Mouse (Mus musculus): ENCODE measurements around the gene Hmgn2. TPM values are rescaled to one million over a fixed set of nuclear protein-coding genes. Genes with fewer than 3 reads are reported as not detected.

The Hmgn2 gene
- polyA plus RNA-seq (2021; fragmentation: Nextera tagmentation), result 235 and 280 TPM in 2 replicates
- long read RNA-seq, experiment 1, transcript Hmgn2-203 (6 exons, 1,265 nt), result major isoform, 187 of 244 reads
- long read RNA-seq, experiment 1, transcript Hmgn2-204 (6 exons, 973 nt), result minor isoform, 9 of 244 reads
- long read RNA-seq, experiment 1, transcript Hmgn2-205 (6 exons, 432 nt), result minor isoform, 9 of 244 reads
- long read RNA-seq, experiment 1, transcript Hmgn2-210 (5 exons, 630 nt), result minor isoform, 22 of 244 reads
- long read RNA-seq, experiment 1, partial matches to known transcripts, result 6 of 244 reads
- long read RNA-seq, experiment 1, other reads (novel, unspliced or antisense), result 7 of 244 reads
- long read RNA-seq, experiment 2, transcript Hmgn2-203 (6 exons, 1,265 nt), result major isoform, 292 of 387 reads
- long read RNA-seq, experiment 2, transcript Hmgn2-204 (6 exons, 973 nt), result minor isoform, 12 of 387 reads
- long read RNA-seq, experiment 2, transcript Hmgn2-210 (5 exons, 630 nt), result minor isoform, 51 of 387 reads
- long read RNA-seq, experiment 2, transcript Hmgn2-205 (6 exons, 432 nt), result minor isoform, 11 of 387 reads
- long read RNA-seq, experiment 2, partial matches to known transcripts, result 4 of 387 reads
- long read RNA-seq, experiment 2, other reads (novel, unspliced or antisense), result 5 of 387 reads

GRCm38 (mm10) chr4:133968150-133968921 lies at the start of gene Hmgn2:
Gene Hmgn2 (minus strand): TSS chr4:133968650.

GRCm38 (mm10) chr4:134000466-134001438 lies 32.3 kb upstream of the Hmgn2 start, which contains the start of gene Dhdds:
Gene Dhdds (minus strand): TSS chr4:134000918.

Other genes starting within 250 kb of the Hmgn2 start
- 7.8 and 9.0 TPM in 2 replicates for gene Arid1a, start 211.9 kb downstream of the Hmgn2 start, polyA plus RNA-seq (2021; fragmentation: Nextera tagmentation)
- 7.2 and 8.3 TPM in 2 replicates for gene Rps6ka1, start 80.9 kb downstream of the Hmgn2 start, polyA plus RNA-seq (2021; fragmentation: Nextera tagmentation)
- gene Dhdds, start 32.3 kb upstream of the Hmgn2 start, polyA plus RNA-seq (2021; fragmentation: Nextera tagmentation), result 41.2 and 47.7 TPM in 2 replicates
- not detected in 2 replicates for gene Lin28a, start 50.2 kb upstream of the Hmgn2 start, polyA plus RNA-seq (2021; fragmentation: Nextera tagmentation)
- not detected in 2 replicates for gene Zfp683, start 85.2 kb upstream of the Hmgn2 start, polyA plus RNA-seq (2021; fragmentation: Nextera tagmentation)
- gene Crybg2, start 92.2 kb upstream of the Hmgn2 start, polyA plus RNA-seq (2021; fragmentation: Nextera tagmentation), result 1.3 and 2.4 TPM in 2 replicates
- 11.8 and 18.3 TPM in 2 replicates for gene Cd52, start 126.4 kb upstream of the Hmgn2 start, polyA plus RNA-seq (2021; fragmentation: Nextera tagmentation)
- gene Ubxn11, start 133.9 kb upstream of the Hmgn2 start, polyA plus RNA-seq (2021; fragmentation: Nextera tagmentation), result 9.2 and 13.8 TPM in 2 replicates
- gene Sh3bgrl3, start 160.1 kb upstream of the Hmgn2 start, polyA plus RNA-seq (2021; fragmentation: Nextera tagmentation), result 819 and 825 TPM in 2 replicates
- gene Cep85, start 218.5 kb upstream of the Hmgn2 start, polyA plus RNA-seq (2021; fragmentation: Nextera tagmentation), result 10.9 and 14.8 TPM in 2 replicates
- not detected in 2 replicates for gene Gm7534, start 234.4 kb upstream of the Hmgn2 start, polyA plus RNA-seq (2021; fragmentation: Nextera tagmentation)

Data from layer of hippocampus, adult 6 months (tissue).